Mouse (Mus musculus): ENCODE data around the gene Reln.

Reln gene

GRCm38 (mm10) chr5:22208311-22209021 is 136.0 kb downstream of the Reln start:
- DNase-seq: no peak

GRCm38 (mm10) chr5:22197926-22198325 is 146.6 kb downstream of the Reln start:
- DNase-seq: no peak

GRCm38 (mm10) chr5:22196891-22197290 is 147.6 kb downstream of the Reln start:
- DNase-seq: no peak

GRCm38 (mm10) chr5:22196476-22196875 is 148.0 kb downstream of the Reln start:
- DNase-seq: no peak

- DNase-seq: no peak
These were observed 149.1 kb downstream of the Reln start for GRCm38 (mm10) chr5:22195352-22195941.

GRCm38 (mm10) chr5:22191784-22192183 is 152.7 kb downstream of the Reln start:
- DNase-seq: no peak

- no peak for DNase-seq
These were observed 154.2 kb downstream of the Reln start for GRCm38 (mm10) chr5:22190333-22190732.

GRCm38 (mm10) chr5:22187599-22187998 is 156.9 kb downstream of the Reln start:
- DNase-seq: no peak

- no peak for DNase-seq
These were observed 168.0 kb downstream of the Reln start for GRCm38 (mm10) chr5:22176480-22176879.

GRCm38 (mm10) chr5:22171336-22171735 is 173.2 kb downstream of the Reln start:
- no peak for DNase-seq

GRCm38 (mm10) chr5:22164060-22164934 is 180.2 kb downstream of the Reln start:
- DNase-seq: no peak

- DNase-seq: no peak
These were observed 183.6 kb downstream of the Reln start for GRCm38 (mm10) chr5:22160935-22161334.

- no peak for DNase-seq
These were observed 185.7 kb downstream of the Reln start for GRCm38 (mm10) chr5:22158754-22159153.

- DNase-seq: no peak
These were observed 190.9 kb downstream of the Reln start for GRCm38 (mm10) chr5:22153601-22154000.

GRCm38 (mm10) chr5:22141821-22142220 is 202.7 kb downstream of the Reln start:
- no peak for DNase-seq

- DNase-seq: no peak
These were observed 205.5 kb downstream of the Reln start for GRCm38 (mm10) chr5:22139015-22139414.

- no peak for DNase-seq
These were observed 210.1 kb downstream of the Reln start for GRCm38 (mm10) chr5:22134402-22134801.

- no peak for DNase-seq
These were observed 212.6 kb downstream of the Reln start for GRCm38 (mm10) chr5:22131730-22132522.

GRCm38 (mm10) chr5:22127583-22127982 is 216.9 kb downstream of the Reln start:
- DNase-seq: no peak

- no peak for DNase-seq
These were observed 225.2 kb downstream of the Reln start for GRCm38 (mm10) chr5:22119296-22119695.

GRCm38 (mm10) chr5:22118456-22118855 is 226.0 kb downstream of the Reln start:
- DNase-seq: no peak

GRCm38 (mm10) chr5:22116922-22117321 is 227.6 kb downstream of the Reln start:
- no peak for DNase-seq

Data from right cerebral cortex, postnatal 4 days (tissue).